Mouse (Mus musculus) thymus, adult 18-20 months (tissue): ENCODE measurements around the gene Slc22a23.

Experiments used
- DNase-seq, 2 experiments: peaks; one replicate each; pipeline ENCODE4 v3.0.0; 2022; ENCODE audit warnings: mixed read lengths in 2 of 2

Slc22a23 gene

DNA sequence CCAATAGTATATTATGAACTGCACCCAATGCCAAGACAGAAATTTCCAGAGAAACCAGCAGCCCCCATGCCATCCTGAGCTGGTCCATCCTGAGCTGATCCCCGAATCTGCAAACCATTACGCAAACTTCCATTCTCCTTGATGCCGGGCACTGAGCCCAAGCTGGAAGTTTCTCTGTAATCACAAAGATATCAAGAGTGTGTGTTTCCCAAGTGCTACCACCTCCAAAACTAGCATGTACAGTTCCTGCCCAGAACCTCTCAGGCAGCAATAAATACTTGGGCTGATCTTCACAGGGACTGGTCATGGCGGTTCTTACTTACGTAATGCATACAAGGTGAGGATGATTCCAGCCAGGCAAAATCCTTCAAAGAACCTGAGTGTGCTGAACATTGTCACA is 46.3 kb downstream of the Slc22a23 start:
- DNase-seq: no peak

GRCm38 (mm10) chr13:34298061-34298460 is 46.9 kb downstream of the Slc22a23 start:
- DNase-seq: no peak

DNA sequence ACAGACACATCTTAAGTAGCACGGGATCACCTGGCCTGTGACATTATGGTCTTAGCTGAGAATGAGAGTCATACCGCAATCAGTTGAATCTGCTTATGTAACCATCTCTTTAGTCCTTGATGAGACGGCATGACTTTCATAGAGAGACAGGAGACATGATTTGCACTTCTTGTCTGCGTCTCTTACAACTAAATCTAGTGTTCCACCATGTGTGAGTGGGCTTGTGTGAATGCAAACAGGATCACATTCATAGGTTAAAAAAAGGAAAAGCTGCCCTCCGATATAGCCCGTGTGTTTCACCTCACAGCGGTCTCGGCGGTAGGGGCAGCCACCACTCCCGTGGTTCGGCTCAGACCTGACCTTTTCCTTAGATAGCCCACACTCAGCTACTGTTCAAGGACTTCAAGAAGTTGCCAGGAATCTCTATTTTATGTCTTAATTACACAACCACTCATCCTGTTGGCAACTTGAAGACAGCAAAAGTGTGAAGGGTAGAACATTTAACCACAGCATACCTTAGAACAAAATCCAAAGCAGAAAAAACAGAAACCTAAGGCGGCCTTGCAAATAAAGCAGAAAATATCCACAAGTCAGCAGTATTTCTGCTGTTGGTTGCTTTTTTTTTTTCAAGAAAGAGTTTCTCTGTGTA is 49.1 kb downstream of the Slc22a23 start:
- no peak for DNase-seq

GRCm38 (mm10) chr13:34294212-34294611 is 50.8 kb downstream of the Slc22a23 start:
- no peak for DNase-seq

GRCm38 (mm10) chr13:34292042-34292441 is 52.9 kb downstream of the Slc22a23 start:
- no peak for DNase-seq

GRCm38 (mm10) chr13:34290346-34290745 is 54.6 kb downstream of the Slc22a23 start:
- no peak for DNase-seq

DNA sequence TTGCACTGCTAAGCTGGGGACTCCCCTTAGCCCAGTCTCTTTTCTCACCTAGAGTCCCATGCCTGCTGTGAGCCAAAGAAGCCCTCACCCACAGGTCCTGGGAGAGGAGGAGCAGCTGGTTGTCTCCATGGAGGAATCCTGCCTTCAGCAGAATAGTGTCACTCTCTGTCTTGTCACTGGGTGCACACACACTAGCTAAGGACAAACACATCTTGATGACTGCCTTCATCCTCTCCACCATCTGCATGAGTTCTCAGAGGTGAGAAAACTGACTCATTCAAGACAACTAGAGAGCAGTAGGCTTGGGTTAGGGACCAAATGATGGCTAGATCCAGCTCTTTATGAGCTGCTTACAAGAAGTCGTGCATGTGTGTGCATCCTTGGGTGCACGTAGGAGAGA is 55.4 kb downstream of the Slc22a23 start:
- no peak for DNase-seq

GRCm38 (mm10) chr13:34288129-34288528 is 56.9 kb downstream of the Slc22a23 start:
- no peak for DNase-seq

GRCm38 (mm10) chr13:34287601-34288083 is 57.3 kb downstream of the Slc22a23 start:
- no peak for DNase-seq

- DNase-seq: no peak
These were observed 63.6 kb downstream of the Slc22a23 start for GRCm38 (mm10) chr13:34281360-34281759.

- no peak for DNase-seq
These were observed 66.2 kb downstream of the Slc22a23 start for GRCm38 (mm10) chr13:34278759-34279270.

- DNase-seq: no peak
These were observed 66.7 kb downstream of the Slc22a23 start for GRCm38 (mm10) chr13:34278288-34278701.

DNA sequence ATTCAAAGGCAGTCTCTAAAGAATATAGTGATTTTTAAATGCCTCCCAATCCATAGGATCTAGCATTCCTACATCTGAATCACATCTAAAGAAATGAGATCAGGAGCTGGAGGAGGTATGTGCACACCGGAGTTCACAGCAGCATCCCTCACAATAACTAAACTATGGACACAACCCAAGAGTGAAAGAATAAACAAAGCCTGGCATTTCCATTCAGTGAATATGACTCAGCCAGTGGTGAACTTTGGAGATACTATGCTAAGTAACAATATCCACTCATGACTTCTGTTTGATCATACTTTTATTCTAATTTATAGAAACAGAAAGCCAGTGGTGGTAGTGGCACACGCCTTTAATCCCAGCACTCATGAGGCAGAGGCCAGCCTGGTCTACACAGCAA is 67.4 kb downstream of the Slc22a23 start:
- no peak for DNase-seq

DNA sequence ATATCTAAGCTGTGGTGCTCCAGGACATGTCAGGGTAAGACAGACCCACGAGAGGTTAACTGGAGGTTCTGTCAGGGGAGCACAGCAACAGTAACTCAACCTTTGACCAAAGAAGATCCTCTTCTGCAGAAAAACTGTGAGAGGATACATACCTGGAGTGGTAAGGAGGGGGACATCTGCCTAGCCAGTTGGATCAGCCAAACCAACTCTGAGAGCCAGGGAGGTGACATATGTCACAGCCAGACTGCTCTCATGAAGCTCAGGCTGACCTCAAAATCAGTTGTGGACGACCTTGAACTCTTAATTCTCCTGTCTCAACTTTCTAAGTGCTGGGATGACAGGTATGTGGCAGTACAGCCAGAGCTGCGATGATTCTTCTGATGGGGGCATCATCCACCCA is 68.0 kb downstream of the Slc22a23 start:
- no peak for DNase-seq

DNA sequence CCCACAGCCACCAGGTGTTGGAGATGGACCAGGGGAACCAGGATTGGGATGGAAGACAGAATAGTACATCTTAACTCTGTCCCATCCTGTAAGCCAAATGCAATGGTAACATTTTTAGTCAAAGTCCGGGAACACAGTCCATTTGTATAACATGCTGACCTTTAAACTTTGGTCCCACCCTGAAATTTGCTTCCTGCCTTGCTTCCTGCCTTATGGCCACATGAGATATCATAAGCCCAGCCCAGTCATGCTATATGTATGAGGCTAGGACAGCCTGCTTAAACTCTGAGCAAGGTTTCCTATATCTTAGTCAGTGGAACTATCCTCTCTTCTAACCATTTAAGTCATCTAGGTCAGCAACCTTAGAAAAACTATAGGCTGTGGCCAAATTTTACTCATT is 70.1 kb downstream of the Slc22a23 start:
- DNase-seq: no peak

DNA sequence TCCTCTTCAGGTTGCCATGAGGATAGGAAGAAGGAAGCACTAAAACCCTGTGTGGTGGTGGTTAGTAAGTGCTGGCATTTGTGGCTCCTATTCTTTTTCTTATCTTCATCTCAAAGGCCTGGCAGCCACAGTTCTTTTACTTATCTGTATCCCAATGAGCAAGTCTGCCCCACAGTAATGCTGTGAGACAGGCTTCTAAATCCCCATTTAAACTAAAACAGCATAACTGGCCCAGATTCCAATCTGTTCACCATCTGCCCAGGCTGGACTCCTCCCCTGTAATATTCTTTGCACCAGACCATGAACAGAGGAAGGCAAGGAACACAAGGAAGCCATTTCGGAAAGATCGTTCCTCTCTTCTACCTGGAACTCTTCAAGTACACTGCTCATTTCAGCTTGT is 70.6 kb downstream of the Slc22a23 start:
- DNase-seq: no peak

DNA sequence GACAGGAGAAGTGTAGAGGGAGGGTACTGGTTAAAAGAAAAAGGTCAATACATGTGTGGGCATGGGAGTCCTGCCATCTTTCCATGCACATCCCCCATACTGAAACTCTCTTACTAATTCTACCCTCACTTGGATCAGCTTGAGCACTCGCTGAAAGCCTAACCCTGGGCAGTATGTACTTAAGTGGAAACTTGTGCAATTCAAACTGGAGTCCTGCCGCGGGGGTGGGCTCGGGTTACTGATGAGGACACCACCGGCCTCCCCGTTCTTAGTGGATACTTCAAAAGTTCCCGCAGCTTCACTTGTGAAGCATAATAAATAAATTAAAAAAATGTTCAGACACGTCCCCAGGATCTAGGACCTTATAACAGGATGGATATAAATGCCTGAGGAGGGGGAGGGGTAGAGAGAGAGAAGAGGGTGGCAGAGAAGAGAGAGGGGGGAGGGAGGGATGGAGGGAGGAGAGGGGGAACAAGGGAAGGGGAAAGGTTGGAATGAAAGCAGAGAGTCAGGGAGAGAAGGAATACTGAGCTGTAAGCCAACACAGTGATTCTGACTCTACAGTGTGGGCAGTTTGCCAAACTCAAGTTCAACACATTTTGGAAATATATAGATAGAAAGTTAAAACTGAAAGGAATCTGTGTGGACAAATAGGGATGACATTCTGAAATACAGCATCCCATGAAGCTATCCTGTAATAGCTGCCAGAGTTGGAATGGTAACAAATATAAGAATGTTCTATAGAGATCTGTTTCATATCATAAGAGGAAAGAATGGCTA is 72.5 kb downstream of the Slc22a23 start:
- DNase-seq: no peak

DNA sequence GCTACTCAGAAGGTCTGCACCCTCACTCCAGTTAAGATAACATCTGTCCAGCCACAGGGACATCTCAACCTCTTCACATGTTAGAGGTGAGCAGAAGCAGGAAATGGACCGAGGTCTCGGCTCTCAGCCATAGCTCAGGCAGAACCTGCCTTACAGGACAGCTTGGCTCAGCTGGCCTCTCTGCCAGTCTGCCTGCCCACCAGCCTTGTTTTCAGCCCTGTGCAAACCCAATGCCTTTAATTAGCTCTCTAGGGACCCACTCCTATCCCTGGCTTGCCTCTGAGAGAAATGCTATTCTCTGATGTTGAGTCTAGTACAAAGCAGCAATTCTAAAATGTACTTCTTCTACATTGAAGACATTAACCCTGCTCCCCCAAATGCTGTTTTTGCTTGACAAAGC is 73.3 kb downstream of the Slc22a23 start:
- DNase-seq: no peak

DNA sequence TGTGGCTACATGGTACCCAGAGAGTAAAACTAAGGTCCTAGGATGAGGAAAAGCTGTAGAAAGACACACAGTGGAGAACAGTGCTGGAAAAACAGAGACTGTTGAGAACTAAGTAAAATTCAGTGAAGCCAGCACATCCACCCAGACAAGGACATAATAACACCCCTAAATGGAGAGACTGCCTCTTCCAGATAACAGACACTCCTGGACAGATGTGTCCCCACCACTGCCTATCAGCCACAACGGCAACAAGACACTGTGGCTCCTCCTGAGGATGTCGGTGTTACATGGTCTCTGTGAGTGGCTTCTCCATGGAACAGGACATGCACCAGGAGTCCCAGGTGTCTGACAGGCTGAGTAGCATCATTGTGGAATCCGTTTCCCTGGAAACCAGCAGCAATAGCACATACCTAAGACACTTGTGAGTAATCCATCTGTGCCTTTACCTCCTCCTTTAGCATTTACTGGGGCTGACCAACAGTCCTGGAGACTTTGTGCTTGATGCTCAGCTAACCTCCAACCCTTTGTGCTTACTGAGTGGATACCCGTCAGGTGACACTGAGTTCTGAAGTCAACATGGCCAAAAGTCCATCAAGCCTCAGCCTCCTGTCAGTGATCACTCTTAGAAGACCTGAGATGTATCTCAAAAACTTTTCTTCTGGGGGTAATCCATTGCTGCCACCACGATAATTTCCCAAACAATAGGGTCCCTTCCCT is 73.9 kb downstream of the Slc22a23 start:
- no peak for DNase-seq

- DNase-seq: no peak
These were observed 75.5 kb downstream of the Slc22a23 start for GRCm38 (mm10) chr13:34269376-34269991.

GRCm38 (mm10) chr13:34266942-34267660 is 77.9 kb downstream of the Slc22a23 start:
- DNase-seq: no peak

GRCm38 (mm10) chr13:34266067-34266466 is 78.9 kb downstream of the Slc22a23 start:
- no peak for DNase-seq
